Mouse (Mus musculus): ENCODE results near the gene Fads3. TPM values are rescaled to one million over a fixed set of nuclear protein-coding genes. Genes with fewer than 3 reads are reported as not detected.
A peak's percentile ranks its signal among the peaks of the same experiment; 100 is the strongest.

The Fads3 gene
- polyA plus RNA-seq, 1 experiment from 2014 or later: 39.4 TPM

DNA sequence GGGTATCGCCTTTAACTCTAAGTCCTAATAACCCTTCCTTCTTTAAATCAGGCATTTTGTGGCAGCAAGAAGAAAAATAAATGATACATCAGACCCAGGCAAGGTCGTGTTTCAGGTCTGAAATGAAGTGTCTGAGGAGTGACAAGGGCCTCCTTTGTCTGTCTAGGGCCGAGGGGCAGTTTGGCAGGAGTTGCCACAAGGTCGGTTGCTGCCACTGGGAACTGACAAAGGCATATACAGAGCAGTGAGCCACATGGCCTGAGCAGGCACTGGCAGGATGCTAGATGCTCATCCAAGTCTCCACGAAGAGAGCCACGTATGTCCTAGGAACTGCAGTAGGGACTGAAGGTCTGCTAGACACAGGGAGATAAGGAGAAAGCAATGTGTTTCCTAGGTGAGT lies 37.0 kb downstream of the Fads3 start:
- H3K4me1 ChIP-seq (replicated peaks): no peaks in the 10 kb centered on the region
- no peaks in the 10 kb centered on the region for H3K27me3 ChIP-seq
- H3K36me3 ChIP-seq: peaks cover 63% of the 10 kb centered on the region
- no peak overlapping the region for H3K4me2 ChIP-seq
- no peak overlapping the region for H3K27ac ChIP-seq
- no peak for ATAC-seq (replicated peaks; ENCODE audit: insufficient number of reproducible peaks, insufficient read depth, low FRiP score, low read depth)
- no peak overlapping the region for H3K4me3 ChIP-seq
- 73% methylated on average over 6 of the region's 6 CpGs for WGBS
- H3K9me3 ChIP-seq (replicated peaks): no peaks in the 10 kb centered on the region
- H3K9ac ChIP-seq: no peak overlapping the region

DNA sequence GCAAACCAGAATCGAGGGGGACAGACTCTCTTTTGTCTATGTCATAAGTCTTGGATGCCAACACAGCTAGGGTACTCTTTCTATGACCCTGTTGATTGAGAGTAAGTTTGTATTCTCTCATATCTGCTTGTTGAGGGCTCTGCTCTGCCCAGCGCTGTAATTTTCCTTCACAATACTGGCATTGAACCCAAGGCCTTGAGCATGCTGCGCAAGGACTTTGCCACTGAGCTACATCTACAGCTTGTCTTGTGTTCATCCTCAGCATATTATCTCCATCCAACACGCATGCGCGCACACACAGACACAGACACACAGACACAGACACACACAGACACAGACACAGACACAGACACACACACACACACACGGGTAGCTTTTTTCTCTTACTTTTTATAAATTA lies 39.0 kb downstream of the Fads3 start:
- WGBS: 91% methylated on average over 7 of the region's 7 CpGs

DNA sequence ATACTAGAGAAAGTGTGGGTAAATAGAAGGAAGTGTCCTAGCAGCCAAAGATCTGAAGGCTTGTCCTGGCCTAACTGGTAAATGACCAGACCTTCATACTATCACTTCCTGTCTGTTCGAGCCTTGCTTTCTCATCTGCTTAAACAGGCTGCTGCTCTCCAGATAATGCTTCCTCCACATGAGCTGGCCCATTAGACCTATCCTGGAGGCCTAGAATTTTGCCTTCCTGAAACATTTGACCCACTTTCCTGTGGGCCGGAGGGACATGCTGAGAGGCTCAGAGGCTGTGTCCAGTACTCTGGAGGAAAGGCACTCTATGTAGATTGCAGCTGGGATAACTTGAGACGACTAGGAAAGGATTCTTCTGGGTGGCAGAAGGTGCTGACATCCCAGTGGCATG lies 40.7 kb downstream of the Fads3 start:
- Histone ChIP-seq H3K27me3 (no peaks in the 10 kb centered on the region), H3K4me3 (no peak overlapping the region), H3K36me3 (peaks cover 39% of the 10 kb centered on the region), H3K9me3 (replicated peaks) (no peaks in the 10 kb centered on the region), H3K4me1 (replicated peaks) (0 out of 2 replicates have a peak, but pooled peaks cover 2% of the 10 kb centered on the region), H3K9ac (no peak overlapping the region), H3K4me2 (no peak overlapping the region), H3K27ac (peak overlapping the region; percentile 23; the same call in 1 of the 2 replicates)
- ATAC-seq (replicated peaks; ENCODE audit: insufficient number of reproducible peaks, insufficient read depth, low FRiP score, low read depth): peak; percentile 50; the same call in 1 of the 2 replicates
- WGBS: 50% methylated on average over 3 of the region's 3 CpGs

More for the DNA sequence above, 39.0 kb downstream of the Fads3 start:
- H3K4me1 ChIP-seq (replicated peaks): no peaks in the 10 kb centered on the region
- H3K4me2 ChIP-seq: no peak overlapping the region
- H3K27me3 ChIP-seq: no peaks in the 10 kb centered on the region
- H3K36me3 ChIP-seq: peaks cover 43% of the 10 kb centered on the region
- ATAC-seq (replicated peaks; ENCODE audit: insufficient number of reproducible peaks, insufficient read depth, low FRiP score, low read depth): no peak
- no peak overlapping the region for H3K9ac ChIP-seq
- no peaks in the 10 kb centered on the region for H3K9me3 ChIP-seq (replicated peaks)
- H3K4me3 ChIP-seq: no peak overlapping the region
- no peak overlapping the region for H3K27ac ChIP-seq

DNA sequence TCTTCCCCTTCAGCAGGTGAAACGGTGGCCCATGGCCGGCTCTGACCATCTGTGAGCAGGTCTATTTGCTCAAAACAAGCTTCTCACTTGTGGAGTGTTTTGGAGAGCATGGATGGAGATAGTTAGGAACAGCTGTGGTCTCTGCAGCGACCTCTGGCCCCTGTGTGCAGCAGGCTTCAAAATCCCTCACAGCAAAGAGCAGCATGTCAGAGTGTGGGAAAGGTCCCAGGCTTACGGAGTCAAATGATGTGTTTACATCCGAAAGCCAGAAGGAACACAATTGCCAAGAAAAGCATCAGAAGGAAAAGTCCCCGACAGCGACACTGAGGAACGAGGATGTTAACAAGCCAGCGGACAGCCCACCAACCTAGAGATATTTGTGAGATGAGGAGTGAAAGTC lies 44.1 kb downstream of the Fads3 start:
- H3K4me3 ChIP-seq: no peak overlapping the region
- WGBS: 76% methylated on average over 9 of the region's 9 CpGs
- H3K27me3 ChIP-seq: no peaks in the 10 kb centered on the region
- no peak overlapping the region for H3K9ac ChIP-seq
- H3K27ac ChIP-seq: no peak overlapping the region
- no peak overlapping the region for H3K4me2 ChIP-seq
- peaks cover 55% of the 10 kb centered on the region for H3K36me3 ChIP-seq
- ATAC-seq (replicated peaks; ENCODE audit: insufficient number of reproducible peaks, insufficient read depth, low FRiP score, low read depth): no peak
- H3K4me1 ChIP-seq (replicated peaks): 0 out of 2 replicates have a peak, but pooled peaks cover 2% of the 10 kb centered on the region
- H3K9me3 ChIP-seq (replicated peaks): no peaks in the 10 kb centered on the region

DNA sequence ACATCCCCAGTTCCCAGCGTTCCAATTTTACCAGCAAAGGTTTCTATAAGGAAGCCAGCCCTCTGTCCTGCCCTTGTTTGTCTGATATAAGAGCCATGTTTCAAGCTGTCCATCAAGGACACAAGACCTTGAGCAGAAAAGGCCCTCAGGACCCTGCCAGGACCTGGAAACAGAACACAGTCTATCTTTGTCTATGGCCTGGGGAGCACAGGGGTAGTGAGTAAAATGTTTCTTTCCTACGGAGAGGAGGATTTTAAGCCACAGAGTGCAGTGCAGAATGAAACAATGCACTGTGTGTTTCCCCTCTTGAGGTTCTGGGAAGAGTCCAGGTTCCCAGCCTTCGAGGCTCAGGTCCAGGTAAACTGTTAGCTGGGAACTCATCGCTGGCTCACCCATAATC lies 45.6 kb downstream of the Fads3 start:
- H3K9me3 ChIP-seq (replicated peaks): no peaks in the 10 kb centered on the region
- 91% methylated on average over 4 of the region's 4 CpGs for WGBS
- H3K4me1 ChIP-seq (replicated peaks): 0 out of 2 replicates have a peak, but pooled peaks cover 2% of the 10 kb centered on the region
- H3K27me3 ChIP-seq: no peaks in the 10 kb centered on the region
- H3K4me2 ChIP-seq: no peak overlapping the region
- H3K4me3 ChIP-seq: no peak overlapping the region
- no peak for ATAC-seq (replicated peaks; ENCODE audit: insufficient number of reproducible peaks, insufficient read depth, low FRiP score, low read depth)
- H3K36me3 ChIP-seq: peaks cover 52% of the 10 kb centered on the region
- H3K9ac ChIP-seq: no peak overlapping the region
- no peak overlapping the region for H3K27ac ChIP-seq

DNA sequence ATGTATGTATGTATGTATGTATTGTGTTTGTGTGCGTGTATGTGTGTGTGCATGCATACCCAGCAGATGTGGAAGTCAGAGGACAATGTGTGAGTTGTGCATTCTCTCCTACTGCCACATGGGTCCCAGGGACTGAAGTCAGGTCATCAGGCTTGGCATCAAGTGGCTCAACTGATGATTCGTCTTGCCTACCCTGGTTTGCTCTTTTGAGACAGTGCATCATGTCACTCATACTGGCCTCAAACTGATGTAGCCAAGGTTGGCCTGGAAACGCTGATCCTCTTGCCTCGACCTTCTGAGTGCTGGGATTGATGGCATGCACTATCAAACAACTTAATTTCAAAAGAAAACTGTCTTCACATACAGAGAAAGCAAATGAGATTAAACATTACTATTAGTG lies 52.5 kb downstream of the Fads3 start:
- no peak overlapping the region for H3K4me2 ChIP-seq
- no peak overlapping the region for H3K27ac ChIP-seq
- H3K4me3 ChIP-seq: no peak overlapping the region
- no peak for ATAC-seq (replicated peaks; ENCODE audit: insufficient number of reproducible peaks, insufficient read depth, low FRiP score, low read depth)
- no peak overlapping the region for H3K9ac ChIP-seq
- 84% methylated on average over 4 of the region's 4 CpGs for WGBS
- no peaks in the 10 kb centered on the region for H3K9me3 ChIP-seq (replicated peaks)
- peaks cover 12% of the 10 kb centered on the region for H3K4me1 ChIP-seq (replicated peaks)
- peaks cover 24% of the 10 kb centered on the region for H3K36me3 ChIP-seq
- no peaks in the 10 kb centered on the region for H3K27me3 ChIP-seq

DNA sequence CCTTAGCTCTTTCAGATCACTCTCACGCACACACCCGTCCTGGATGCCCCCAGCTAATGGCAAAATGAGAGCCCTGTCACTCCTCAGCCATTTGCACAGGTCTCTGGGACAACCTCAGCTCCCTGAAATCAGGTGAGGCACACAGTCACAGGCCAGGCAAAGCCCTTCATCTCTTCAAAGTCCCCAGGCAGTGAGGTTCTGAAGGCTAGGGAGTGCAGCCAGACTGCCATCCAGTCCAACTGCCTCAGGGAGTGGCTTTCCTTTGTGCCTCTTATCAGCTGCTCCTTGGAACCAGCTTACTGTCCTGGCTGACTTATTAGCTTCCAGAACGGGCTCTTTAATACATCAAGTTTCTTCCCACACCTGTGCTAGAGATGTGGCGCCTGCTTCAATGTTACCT lies 53.3 kb downstream of the Fads3 start:
- peaks cover 16% of the 10 kb centered on the region; the same call in 1 of the 2 replicates for H3K36me3 ChIP-seq
- H3K9ac ChIP-seq: no peak overlapping the region
- no peak overlapping the region for H3K27ac ChIP-seq
- no peaks in the 10 kb centered on the region for H3K27me3 ChIP-seq
- H3K4me2 ChIP-seq: no peak overlapping the region
- ATAC-seq (replicated peaks; ENCODE audit: insufficient number of reproducible peaks, insufficient read depth, low FRiP score, low read depth): no peak
- H3K4me1 ChIP-seq (replicated peaks): peaks cover 14% of the 10 kb centered on the region
- no peaks in the 10 kb centered on the region for H3K9me3 ChIP-seq (replicated peaks)
- no peak overlapping the region for H3K4me3 ChIP-seq
- 63% methylated on average over 4 of the region's 4 CpGs for WGBS

DNA sequence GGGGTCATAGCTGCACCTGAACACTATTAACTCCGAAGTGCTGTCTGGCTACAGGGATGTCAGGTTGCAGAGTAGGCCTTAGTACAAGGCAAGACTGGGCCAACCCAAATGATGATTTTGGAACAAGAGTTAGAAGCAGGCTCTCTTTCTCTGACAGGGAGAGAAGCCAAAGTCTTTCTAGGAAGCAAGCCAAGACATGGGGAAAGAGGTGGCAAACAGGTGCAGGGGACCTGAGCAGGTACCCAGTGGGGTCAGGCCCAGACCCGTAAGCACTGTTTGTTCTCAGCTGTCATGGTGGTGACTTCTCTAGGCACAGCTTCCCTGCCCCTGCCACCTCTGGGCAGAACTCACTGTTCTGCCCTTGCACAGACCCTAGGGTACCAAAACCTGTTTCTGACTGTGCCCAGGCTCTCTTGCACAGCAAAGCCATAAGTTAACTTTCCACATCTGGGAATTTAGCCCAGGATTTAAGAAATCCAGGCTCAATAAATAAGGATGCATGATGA lies 55.1 kb downstream of the Fads3 start:
- Histone ChIP-seq H3K9ac (no peak overlapping the region), H3K4me2 (no peak overlapping the region), H3K27me3 (no peaks in the 10 kb centered on the region), H3K4me3 (no peak overlapping the region), H3K27ac (no peak overlapping the region), H3K4me1 (replicated peaks) (peaks cover 24% of the 10 kb centered on the region), H3K36me3 (0 out of 2 replicates have a peak, but pooled peaks cover 6% of the 10 kb centered on the region), H3K9me3 (replicated peaks) (no peaks in the 10 kb centered on the region)
- ATAC-seq (replicated peaks; ENCODE audit: insufficient number of reproducible peaks, insufficient read depth, low FRiP score, low read depth): no peak
- 77% methylated on average over 2 of the region's 2 CpGs for WGBS

DNA sequence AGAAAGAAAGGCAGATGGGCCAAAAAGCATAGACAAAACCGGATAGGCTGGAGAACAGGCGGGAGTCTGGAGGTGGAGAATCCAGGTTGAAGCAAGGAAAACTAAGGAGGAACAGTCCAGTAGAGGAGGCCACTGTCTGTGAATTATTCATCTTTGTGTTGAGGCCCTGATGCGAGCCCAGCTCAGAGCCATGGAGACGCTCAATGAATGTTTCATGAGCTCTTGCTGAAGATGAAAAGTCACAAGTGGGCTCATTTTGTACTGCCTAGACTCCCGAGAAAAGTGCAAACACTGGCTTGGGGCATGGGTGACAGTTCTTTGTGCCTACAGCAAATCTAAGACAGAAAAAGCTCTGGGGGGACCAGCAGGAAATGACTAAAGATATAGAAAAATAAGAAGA lies 56.5 kb downstream of the Fads3 start:
- Histone ChIP-seq H3K27me3 (no peaks in the 10 kb centered on the region), H3K4me2 (no peak overlapping the region), H3K9ac (no peak overlapping the region), H3K36me3 (0 out of 2 replicates have a peak, but pooled peaks cover 6% of the 10 kb centered on the region), H3K27ac (no peak overlapping the region), H3K9me3 (replicated peaks) (no peaks in the 10 kb centered on the region), H3K4me1 (replicated peaks) (peaks cover 31% of the 10 kb centered on the region), H3K4me3 (no peak overlapping the region)
- no peak for ATAC-seq (replicated peaks; ENCODE audit: insufficient number of reproducible peaks, insufficient read depth, low FRiP score, low read depth)
- 81% methylated on average over 5 of the region's 5 CpGs for WGBS

DNA sequence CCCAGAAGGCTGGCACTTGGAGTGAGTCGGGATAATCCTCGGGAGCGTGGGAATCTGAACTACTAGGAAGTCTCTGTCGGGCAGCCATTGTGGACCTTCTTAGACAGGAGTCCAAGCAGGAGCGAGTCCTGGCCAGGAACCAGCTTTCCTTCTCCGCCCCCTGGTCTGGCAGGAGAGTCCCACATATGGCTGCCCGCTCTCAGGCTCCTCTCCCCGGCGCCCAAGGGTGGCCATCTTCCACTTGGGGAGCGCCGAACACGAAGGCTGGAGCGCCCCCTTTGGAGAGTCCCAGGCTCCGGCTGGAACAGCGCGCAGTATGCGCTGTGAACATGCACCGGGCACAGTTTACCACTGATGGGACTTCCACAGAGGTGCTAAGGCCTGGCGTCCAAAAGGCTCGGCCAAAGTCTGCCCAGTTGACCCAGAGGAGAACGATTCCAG lies 59.3 kb downstream of the Fads3 start:
- WGBS: under 1% methylated on average over 21 of the region's 21 CpGs
- peak overlapping the region; percentile 62 for H3K9ac ChIP-seq
- H3K4me3 ChIP-seq: peak overlapping the region; percentile 67
- H3K27ac ChIP-seq: peak overlapping the region; percentile 83
- no peaks in the 10 kb centered on the region for H3K9me3 ChIP-seq (replicated peaks)
- peaks cover 23% of the 10 kb centered on the region for H3K4me1 ChIP-seq (replicated peaks)
- peak overlapping the region; percentile 84 for H3K4me2 ChIP-seq
- no peaks in the 10 kb centered on the region for H3K36me3 ChIP-seq
- no peaks in the 10 kb centered on the region for H3K27me3 ChIP-seq
- peak; percentile 61 for ATAC-seq (replicated peaks; ENCODE audit: insufficient number of reproducible peaks, insufficient read depth, low FRiP score, low read depth)

DNA sequence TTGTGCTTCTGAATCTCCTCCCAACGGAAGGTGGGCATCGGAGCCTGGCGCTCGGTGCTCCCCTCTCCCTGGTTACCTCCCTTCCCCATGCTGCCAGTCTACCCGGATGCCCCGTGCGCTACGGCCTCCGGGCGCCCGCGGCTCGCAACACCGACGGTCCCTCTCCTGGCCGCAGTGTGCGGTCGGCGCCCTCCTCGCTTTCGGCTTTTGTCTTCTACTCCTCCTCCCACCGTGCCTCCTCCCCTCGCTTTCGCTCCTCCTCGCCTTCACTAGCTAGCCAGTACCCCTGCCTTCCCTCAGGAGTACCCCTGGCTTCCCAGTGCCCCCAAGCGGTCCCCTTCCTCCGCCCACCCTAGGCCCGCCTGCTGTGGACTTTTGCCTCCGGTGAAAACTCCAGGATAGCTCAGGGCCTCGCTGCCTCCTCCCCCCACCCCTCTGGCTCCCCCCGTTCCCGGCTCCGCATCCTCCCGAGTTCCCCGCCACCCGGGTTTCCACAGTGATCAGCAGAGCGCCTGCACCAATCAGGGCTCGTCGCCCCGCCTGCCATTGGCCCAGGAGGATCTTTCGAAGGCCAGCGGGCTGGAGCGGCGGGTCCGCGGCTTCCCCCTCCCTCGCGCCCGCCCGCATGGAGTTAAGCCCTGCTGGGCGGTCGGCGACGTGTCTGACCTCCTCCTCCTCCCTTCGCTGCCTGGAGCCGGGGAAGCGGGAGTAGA lies 60.1 kb downstream of the Fads3 start, which contains the start of gene Fads2:
TSS of gene Fads2 (minus strand) at position 406 of the 713 bp plus-strand sequence.
- no peaks in the 10 kb centered on the region for H3K9me3 ChIP-seq (replicated peaks)
- under 1% methylated on average over 54 of the region's 57 CpGs for WGBS
- H3K27me3 ChIP-seq: no peaks in the 10 kb centered on the region
- peak within 1 kb of the TSS; percentile 83 for H3K27ac ChIP-seq
- peaks cover 23% of the 10 kb centered on the region for H3K4me1 ChIP-seq (replicated peaks)
- H3K4me2 ChIP-seq: peak within 1 kb of the TSS; percentile 84
- no peaks in the 10 kb centered on the region for H3K36me3 ChIP-seq
- H3K4me3 ChIP-seq: peak within 1 kb of the TSS; percentile 67
- peak; percentile 91 for ATAC-seq (replicated peaks; ENCODE audit: insufficient number of reproducible peaks, insufficient read depth, low FRiP score, low read depth)
- peak within 1 kb of the TSS; percentile 62 for H3K9ac ChIP-seq
